Mouse (Mus musculus) lung, postnatal 0 days (tissue): Measurements from ENCODE around the gene Aldh1l2. TPM values are rescaled to one million over a fixed set of nuclear protein-coding genes. Genes with fewer than 3 reads are reported as not detected.

Source experiments
- ATAC-seq: fragments of 200-750 bp; cut with Nextera tagmentation; 2 replicates; pipeline ENCODE4 v1.8.0; 2017; ENCODE audit warnings: moderate library complexity
- DNase-seq: peaks from one replicate; pipeline ENCODE4 v3.0.0-alpha.2; 2016; ENCODE audit warnings: low spot score
- H3K27ac ChIP-seq: fragments of 300-500 bp; sonication (generic); 2 replicates; pipeline ENCODE4 v1.5.1; 2014; ENCODE audit warnings: antibody characterized with exemption, mild to moderate bottlenecking, low read length, mixed read lengths
- H3K27me3 ChIP-seq: fragments of 300-500 bp; sonication (generic); replicated peaks from 2 replicates; pipeline ENCODE4 v1.6.1; 2014; ENCODE audit warnings: low read length, mixed read lengths; ENCODE audit not compliant: insufficient read depth
- H3K36me3 ChIP-seq: fragments of 300-500 bp; sonication (generic); 2 replicates; pipeline ENCODE4 v1.6.1; 2014; ENCODE audit warnings: low read length, mixed read lengths; ENCODE audit not compliant: insufficient read depth
- H3K4me1 ChIP-seq: fragments of 300-500 bp; sonication (generic); 2 replicates; pipeline ENCODE4 v1.6.1; 2014; ENCODE audit warnings: antibody characterized with exemption, low read depth, low read length, mixed read lengths; ENCODE audit not compliant: insufficient read depth
- H3K4me2 ChIP-seq: fragments of 300-500 bp; sonication (generic); replicated peaks from 2 replicates; pipeline ENCODE4 v1.6.1; 2014; ENCODE audit warnings: low read depth, mild to moderate bottlenecking, low read length, moderate library complexity, mixed read lengths
- H3K4me3 ChIP-seq: fragments of 300-500 bp; sonication (generic); 2 replicates; pipeline ENCODE4 v1.5.1; 2014; ENCODE audit warnings: low read depth, low read length
- H3K9ac ChIP-seq: fragments of 300-500 bp; sonication (generic); replicated peaks from 2 replicates; pipeline ENCODE4 v1.6.1; 2014; ENCODE audit warnings: low read depth, mild to moderate bottlenecking
- H3K9me3 ChIP-seq: fragments of 300-500 bp; sonication (generic); 2 replicates; pipeline ENCODE4 v1.6.1; 2016; ENCODE audit warnings: low read length, mixed read lengths
- CTCF ChIP-seq: IDR thresholded peaks from 2 replicates; pipeline ENCODE4 v1.5.1; 2016; ENCODE audit warnings: antibody characterized with exemption, mild to moderate bottlenecking
- EP300 ChIP-seq: IDR thresholded peaks from 2 replicates; pipeline ENCODE4 v1.6.1; 2016; ENCODE audit warnings: antibody characterized with exemption, mild to moderate bottlenecking, control low read depth
- WGBS: fragments of 180-500 bp; shearing (Covaris S2); extraction: QIAGEN DNeasy Blood & Tissue Kit; methylation state at CpG from one replicate; pipeline ENCODE4 v1.1.7; 2014; 5-methylcytosine and 5-hydroxymethylcytosine counted together
- polyA plus RNA-seq: library from polyadenylated mRNA; unstranded; fragments of >200 nt; fragmentation: Nextera tagmentation; extraction: Ambion mirVana; gene quantifications from 2 replicates; pipeline ENCODE4 v1.2.1, GENCODE M21; 2015

Aldh1l2 gene
- polyA plus RNA-seq: 0.45 and 0.55 TPM in 2 replicates

DNA sequence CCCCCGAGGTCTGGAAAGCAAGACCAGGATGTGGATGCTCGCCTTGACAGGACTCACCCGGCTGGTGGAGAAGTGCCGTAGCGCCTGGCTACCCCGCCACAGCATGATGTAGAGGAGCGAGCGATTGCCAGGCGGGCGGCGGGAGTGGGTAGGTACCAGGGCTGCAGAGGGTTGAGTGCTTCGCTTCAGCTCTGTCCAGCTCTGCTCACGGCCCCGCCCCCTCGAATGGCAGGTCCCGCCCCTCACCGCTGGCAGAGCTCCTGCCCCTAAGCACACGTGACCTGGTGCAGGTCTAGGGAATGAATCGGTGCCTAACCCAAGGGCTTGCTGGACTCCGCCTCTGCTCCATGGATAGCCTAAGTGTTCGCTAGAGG lies at the start of gene Aldh1l2:
TSS of gene Aldh1l2 (minus strand) at position 231 of the 374 bp plus-strand sequence.
- TF ChIP-seq EP300 (no peak), CTCF (no peak)
- H3K4me2 ChIP-seq: peak within 1 kb of the TSS; percentile 70
- DNase-seq: peak; percentile 86
- H3K9ac ChIP-seq: no peak within 1 kb of the TSS
- peaks cover 10% of the 10 kb centered on the region for H3K4me1 ChIP-seq
- 0 out of 2 replicates have a peak, but pooled peaks cover 7% of the 10 kb centered on the region for H3K27me3 ChIP-seq
- no peaks in the 10 kb centered on the region for H3K36me3 ChIP-seq
- H3K9me3 ChIP-seq: no peaks in the 10 kb centered on the region
- H3K27ac ChIP-seq: no peak within 1 kb of the TSS
- under 1% methylated on average over 21 of the region's 21 CpGs for WGBS
- H3K4me3 ChIP-seq: peak within 1 kb of the TSS; percentile 33
- ATAC-seq: peak; percentile 93

DNA sequence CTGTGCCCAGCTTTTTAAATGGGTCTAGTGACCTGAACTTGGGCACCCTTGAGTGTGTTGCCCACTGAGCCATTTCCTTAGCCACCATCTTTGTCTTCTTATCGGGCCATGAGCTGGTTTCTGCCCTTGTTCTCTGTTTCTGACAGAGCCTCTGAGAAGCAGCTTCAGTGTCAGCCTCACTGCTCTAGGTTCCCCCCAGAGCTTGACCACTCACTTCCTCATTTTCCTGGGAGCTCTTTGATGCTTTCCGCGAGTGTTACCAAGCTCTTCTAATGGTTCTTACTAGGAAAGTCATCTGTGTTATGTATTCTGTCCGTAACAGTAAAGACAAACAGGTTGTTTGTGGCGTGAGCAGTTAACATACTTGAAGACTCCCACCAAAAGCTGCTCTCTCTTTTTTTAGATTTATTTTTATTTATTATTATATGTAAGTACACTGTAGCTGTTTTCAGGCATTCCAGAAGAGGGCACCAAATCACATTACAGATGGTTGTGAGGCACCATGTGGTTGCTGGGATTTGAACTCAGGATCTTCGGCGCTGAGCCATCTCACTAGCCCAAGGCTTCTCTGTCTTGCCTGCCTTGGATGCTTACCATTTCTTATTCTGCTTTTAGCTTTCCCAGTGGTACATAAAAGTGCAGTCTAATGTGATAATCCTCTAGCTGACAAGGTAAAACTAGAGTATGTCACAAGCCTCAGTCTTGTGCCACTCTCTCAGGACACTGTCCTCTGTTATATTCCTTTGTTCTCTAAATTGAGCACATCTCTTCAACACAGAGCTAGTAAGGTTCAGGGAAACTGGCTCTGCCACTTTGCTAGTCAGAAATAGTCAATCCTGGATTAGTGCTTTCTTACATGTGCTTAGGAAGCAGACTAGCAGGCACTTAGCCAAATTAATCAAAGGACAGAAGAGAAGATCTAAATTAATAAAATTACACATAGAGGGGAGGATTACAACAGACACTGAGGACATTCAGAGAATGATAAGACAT lies 31.8 kb upstream of the Aldh1l2 start:
- TF ChIP-seq CTCF: peak; percentile 14; the same call in 1 of the 2 replicates
- no peak for TF ChIP-seq EP300
- ATAC-seq (no peak), DNase-seq (no peak)
- Histone ChIP-seq H3K27ac (no peak overlapping the region), H3K4me3 (no peak overlapping the region), H3K9ac (no peak overlapping the region), H3K4me2 (no peak overlapping the region), H3K9me3 (no peaks in the 10 kb centered on the region), H3K27me3 (no peaks in the 10 kb centered on the region), H3K4me1 (no peaks in the 10 kb centered on the region), H3K36me3 (peaks cover 27% of the 10 kb centered on the region)
- 93% methylated on average over 7 of the region's 7 CpGs for WGBS

DNA sequence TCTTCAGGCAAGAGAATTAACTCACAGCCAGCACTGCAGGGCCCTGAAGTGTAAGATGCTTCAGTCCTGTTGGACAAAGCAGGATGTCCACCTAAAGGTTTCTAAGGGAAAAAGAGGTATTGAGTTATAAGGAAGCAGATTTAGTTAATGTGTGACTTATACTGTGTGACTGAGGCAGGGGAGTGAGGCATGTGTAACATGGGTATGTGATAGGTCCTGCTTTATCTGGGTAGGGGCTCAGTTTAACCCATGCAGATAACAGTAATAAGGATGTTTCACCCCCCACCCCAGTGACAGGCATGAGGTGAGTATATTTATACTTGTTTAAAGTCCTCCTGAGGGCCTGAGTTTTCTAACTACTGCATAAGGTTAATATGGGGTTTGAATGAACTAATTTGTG lies 29.1 kb upstream of the Aldh1l2 start:
- Histone ChIP-seq H3K4me1 (no peaks in the 10 kb centered on the region), H3K36me3 (peaks cover 28% of the 10 kb centered on the region), H3K27me3 (no peaks in the 10 kb centered on the region), H3K9ac (no peak overlapping the region), H3K4me2 (no peak overlapping the region), H3K27ac (no peak overlapping the region), H3K4me3 (no peak overlapping the region), H3K9me3 (no peaks in the 10 kb centered on the region)
- TF ChIP-seq EP300: no peak
- TF ChIP-seq CTCF: no peak
- DNase-seq (no peak), ATAC-seq (no peak)

DNA sequence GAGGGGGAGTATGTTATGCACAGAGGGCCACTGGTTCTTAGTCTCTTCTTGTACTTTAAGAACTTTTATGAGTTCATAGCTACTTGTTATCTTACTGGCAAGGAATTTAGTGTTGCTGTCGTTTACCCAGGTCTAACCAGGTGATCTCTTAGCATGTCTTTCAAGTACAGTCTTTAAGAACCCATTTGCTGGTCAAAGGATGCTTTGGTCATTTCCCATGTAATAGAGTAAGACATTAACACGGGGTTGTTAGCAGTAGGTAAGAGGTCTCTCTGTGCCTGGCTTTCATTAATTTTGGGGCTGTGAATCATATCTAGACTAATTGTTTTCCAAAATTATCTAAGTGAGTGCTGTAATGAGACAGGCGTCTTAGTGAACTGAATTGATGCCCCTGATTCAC lies 11.4 kb upstream of the Aldh1l2 start:
- no peaks in the 10 kb centered on the region for H3K9me3 ChIP-seq
- 64% methylated on average over 3 of the region's 3 CpGs for WGBS
- 0 out of 2 replicates have a peak, but pooled peaks cover 8% of the 10 kb centered on the region for H3K36me3 ChIP-seq
- H3K4me2 ChIP-seq: 0 out of 2 replicates have a peak overlapping the region, but pooled peaks have one; percentile 8
- H3K4me3 ChIP-seq: no peak overlapping the region
- no peak for ATAC-seq
- no peak overlapping the region for H3K9ac ChIP-seq
- TF ChIP-seq CTCF (no peak), EP300 (no peak)
- H3K4me1 ChIP-seq: no peaks in the 10 kb centered on the region; the same call in 1 of the 2 replicates
- H3K27ac ChIP-seq: no peak overlapping the region
- DNase-seq: no peak
- no peaks in the 10 kb centered on the region for H3K27me3 ChIP-seq

DNA sequence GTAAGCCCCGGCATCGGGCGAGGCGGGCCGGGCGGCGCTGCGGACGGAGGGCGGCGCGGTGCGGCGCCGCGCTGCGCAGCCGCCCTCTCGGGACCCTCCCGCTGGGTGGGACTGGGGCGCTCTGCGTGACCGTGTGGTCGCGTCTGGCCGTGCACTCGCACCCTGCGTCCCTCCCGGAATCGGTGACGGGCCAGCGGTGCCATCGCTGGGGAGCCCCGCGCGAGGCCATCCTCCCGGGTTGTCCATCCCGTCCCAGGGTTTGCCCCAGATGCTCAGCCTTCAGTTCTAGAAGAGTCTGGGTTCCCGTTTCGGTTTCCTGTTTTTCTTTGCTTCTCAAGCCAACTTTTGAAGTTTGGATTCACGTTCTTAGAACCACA lies 10.2 kb upstream of the Aldh1l2 start:
- H3K9me3 ChIP-seq: no peaks in the 10 kb centered on the region
- DNase-seq: peak; percentile 74
- no peaks in the 10 kb centered on the region for H3K27me3 ChIP-seq
- H3K27ac ChIP-seq: peak overlapping the region; percentile 93
- no peaks in the 10 kb centered on the region for H3K36me3 ChIP-seq
- H3K4me2 ChIP-seq: peak overlapping the region; percentile 55
- H3K4me1 ChIP-seq: no peaks in the 10 kb centered on the region; the same call in 1 of the 2 replicates
- no peak for TF ChIP-seq EP300
- peak; percentile 35 for TF ChIP-seq CTCF
- H3K4me3 ChIP-seq: peak overlapping the region; percentile 91
- under 1% methylated on average over 18 of the region's 41 CpGs for WGBS
- peak; percentile 93 for ATAC-seq
- peak overlapping the region; percentile 88 for H3K9ac ChIP-seq

DNA sequence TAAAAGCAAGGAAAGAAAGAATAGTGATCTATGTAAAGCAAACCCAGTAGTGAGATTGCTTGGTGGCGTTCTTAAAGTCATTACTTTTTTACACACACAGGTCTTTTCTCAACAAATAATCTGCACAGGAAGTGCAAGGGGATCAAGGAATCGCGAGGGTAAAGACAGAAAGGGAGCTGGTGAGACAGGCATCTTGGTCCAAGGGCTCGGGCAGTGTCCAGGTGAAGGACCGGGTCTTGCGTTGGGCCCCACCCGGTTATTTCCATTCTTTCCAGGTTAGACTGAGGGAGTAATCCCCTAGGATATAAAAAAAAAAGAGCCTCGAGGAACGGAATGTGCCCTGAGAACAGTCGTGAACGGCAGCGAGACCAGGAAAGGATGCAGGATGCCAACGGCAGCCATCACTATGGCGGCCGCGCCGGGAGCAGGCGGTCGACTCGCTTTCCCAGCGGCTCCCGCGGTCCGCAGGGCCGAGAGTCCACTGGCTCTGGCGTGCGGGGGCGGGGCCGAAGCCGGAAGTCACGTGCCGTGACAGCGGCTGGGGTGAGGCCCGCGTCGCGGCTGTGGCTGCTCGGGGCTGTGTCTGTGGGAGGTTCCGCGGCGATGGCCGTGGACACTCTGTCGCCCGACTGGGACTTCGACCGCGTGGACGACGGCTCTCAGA lies 9.6 kb upstream of the Aldh1l2 start, which contains the start of gene Washc4:
TSS of gene Washc4 (plus strand) at position 314 of the 664 bp plus-strand sequence.
- peak within 1 kb of the TSS; percentile 88 for H3K9ac ChIP-seq
- TF ChIP-seq EP300 (no peak), CTCF (no peak)
- H3K36me3 ChIP-seq: no peaks in the 10 kb centered on the region
- H3K4me1 ChIP-seq: no peaks in the 10 kb centered on the region; the same call in 1 of the 2 replicates
- H3K27ac ChIP-seq: peak within 1 kb of the TSS; percentile 93
- H3K4me2 ChIP-seq: peak within 1 kb of the TSS; percentile 55
- ATAC-seq: peak; percentile 100
- H3K9me3 ChIP-seq: no peaks in the 10 kb centered on the region
- WGBS: 3% methylated on average over 37 of the region's 49 CpGs
- no peaks in the 10 kb centered on the region for H3K27me3 ChIP-seq
- peak within 1 kb of the TSS; percentile 91 for H3K4me3 ChIP-seq
- peak; percentile 95 for DNase-seq
